Comparison of ENCODE assay signal across 9 mouse cellular contexts in genomic region chr8:70309311-70309710, GRCm38 (mm10). TPM values are rescaled to one million over a fixed set of nuclear protein-coding genes. Genes with fewer than 3 reads are reported as not detected.
DNase-seq lines count a peak whose midpoint lies in the region; ATAC-seq and TF ChIP-seq lines count a peak whose summit lies in the region.
"Had no signal": no experiment of that assay in that cellular context is flagged by ENCODE, and none has a peak within 500 bp of the region (broad histone marks: within the 10 kb centered on the region; RNA-seq: fewer than 3 reads in every experiment).

No protein-coding gene starts in this region.

- no peaks in the 10 kb centered on the region for H3K36me3 ChIP-seq in heart, adult 2 months (ENCODE audit: control insufficient read depth, insufficient read depth, low read length)
- peaks cover 68% of the 10 kb centered on the region for H3K36me3 ChIP-seq in small intestine, adult 2 months (ENCODE audit: control insufficient read depth, insufficient read depth, low read length)
- peaks cover 82% of the 10 kb centered on the region for H3K36me3 ChIP-seq in neural tube, embryonic 15.5 days

- intact Hi-C loops in heart, adult 2 months (cut with DNase I): no loop called here

- H3K27me3 ChIP-seq in heart, adult 2 months (ENCODE audit: control insufficient read depth, insufficient read depth, low read length): no peaks in the 10 kb centered on the region
- H3K27me3 ChIP-seq in small intestine, adult 2 months (ENCODE audit: control insufficient read depth, insufficient read depth, low read length): no peaks in the 10 kb centered on the region
- no peaks in the 10 kb centered on the region for H3K27me3 ChIP-seq in neural tube, embryonic 15.5 days (replicated peaks)
- H3K27me3 ChIP-seq: neural tube, embryonic 12.5 days had no signal

- no peak overlapping the region for H3K9ac ChIP-seq in heart, adult 2 months (ENCODE audit: low read depth, low read length)
- H3K9ac ChIP-seq in neural tube, embryonic 15.5 days (replicated peaks): no peak overlapping the region
- H3K9ac ChIP-seq: neural tube, embryonic 12.5 days had no signal

- 0 out of 2 replicates have a peak, but pooled peaks cover 2% of the 10 kb centered on the region for H3K4me1 ChIP-seq in heart, adult 2 months (ENCODE audit: control insufficient read depth, insufficient read depth, low read length)
- H3K4me1 ChIP-seq in small intestine, adult 2 months (ENCODE audit: control insufficient read depth, insufficient read depth, insufficient read length, low read length): no peaks in the 10 kb centered on the region
- H3K4me1 ChIP-seq in neural tube, embryonic 15.5 days: peaks cover 6% of the 10 kb centered on the region
- H3K4me1 ChIP-seq: neural tube, embryonic 12.5 days had no signal

- DNase-seq in heart, adult 2 months: no peak
- no peak for DNase-seq in heart, adult 8-10 months (ENCODE audit: low spot score)
- DNase-seq in right cerebral cortex, postnatal 4 days: peak; percentile 52
- no peak for DNase-seq in right cerebral cortex, adult 18-20 months
- peak; percentile 55 for DNase-seq in c-Kit-positive CD71-negative TER-119-negative erythroid progenitor cells, embryonic 14.5 days (ENCODE audit: low read depth)

- no peak overlapping the region for H3K4me3 ChIP-seq in heart, adult 2 months
- H3K4me3 ChIP-seq in small intestine, adult 2 months (ENCODE audit: low read depth, low read length): no peak overlapping the region
- H3K4me3 ChIP-seq in neural tube, embryonic 15.5 days (replicated peaks): no peak overlapping the region
- H3K4me3 ChIP-seq: neural tube, embryonic 12.5 days had no signal

- TF ChIP-seq POLR2A in heart, adult 2 months (IDR thresholded peaks at IDR 0.05; ENCODE audit: insufficient read depth, low read depth, low read length): no peak
- TF ChIP-seq POLR2A in small intestine, adult 2 months (IDR thresholded peaks at IDR 0.05; ENCODE audit: low read depth, low read length): no peak

- ATAC-seq in monocyte, adult 5-6 weeks (replicated peaks; ENCODE audit: insufficient number of reproducible peaks, low FRiP score, low TSS enrichment, poor library complexity, severe bottlenecking): no peak
- ATAC-seq in neural tube, embryonic 15.5 days (ENCODE audit: low FRiP score): no peak

- H3K9me3 ChIP-seq in neural tube, embryonic 15.5 days (replicated peaks): no peaks in the 10 kb centered on the region
- H3K9me3 ChIP-seq: neural tube, embryonic 12.5 days had no signal

- no peak for TF ChIP-seq EP300 in heart, adult 2 months (IDR thresholded peaks at IDR 0.05; ENCODE audit: insufficient read depth, low read depth, low read length)

- no peaks in the 10 kb centered on the region for H3K79me2 ChIP-seq in heart, adult 2 months (replicated peaks; ENCODE audit: control insufficient read depth, insufficient read depth, low read length)

- peak; percentile 67 for TF ChIP-seq CTCF in heart, adult 2 months (IDR thresholded peaks at IDR 0.05)
- TF ChIP-seq CTCF in small intestine, adult 2 months (IDR thresholded peaks at IDR 0.05; ENCODE audit: extremely low read depth, insufficient read length, insufficient replicate concordance, low read depth, low read length): peak; percentile 54; the same call in 1 of the 2 replicates

- H3K4me2 ChIP-seq in neural tube, embryonic 15.5 days: no peak overlapping the region
- H3K4me2 ChIP-seq: neural tube, embryonic 12.5 days had no signal

- WGBS in heart, adult 2 months: 38% methylated on average over 2 of the region's 2 CpGs
- 28% methylated on average over 2 of the region's 2 CpGs for WGBS in small intestine, adult 2 months
- WGBS in neural tube, embryonic 15.5 days: 33% methylated on average over 2 of the region's 2 CpGs

- H3K27ac ChIP-seq in heart, adult 2 months: no peak overlapping the region
- H3K27ac ChIP-seq in small intestine, adult 2 months (ENCODE audit: insufficient read depth, low read depth, low read length): no peak overlapping the region
- H3K27ac ChIP-seq in neural tube, embryonic 15.5 days (replicated peaks): no peak overlapping the region
- H3K27ac ChIP-seq: neural tube, embryonic 12.5 days had no signal

RNA-seq across cellular contexts. Expression of gene Cers1, which starts 6.3 kb away (rescaled TPM):
- total RNA-seq in heart, adult 2 months (2021): under 1 TPM; 0.34 to 0.64 TPM
- polyA plus RNA-seq in heart, adult 2 months (2012; rRNA removed): 0.97 and 1.2 TPM in 2 replicates
- total RNA-seq in heart, adult 8-10 months (2022): under 1 TPM; 0.14 to 0.53 (median 0.38) TPM
- 0.27 and 0.89 TPM in 2 replicates for polyA plus RNA-seq in small intestine, adult 2 months (2012; rRNA removed)
- not detected in 3 replicates for total RNA-seq in monocyte, adult 5-6 weeks (2017)
- 35.5 and 42.4 TPM in 2 replicates for polyA plus RNA-seq in neural tube, embryonic 15.5 days (2015; fragmentation: Nextera tagmentation; extraction: Ambion mirVana)

RNA-seq across cellular contexts. Expression of gene Cope, which starts 7.0 kb away (rescaled TPM):
- total RNA-seq in heart, adult 2 months (2021): 100 to 1,000 TPM; 147 to 155 TPM
- polyA plus RNA-seq in heart, adult 2 months (2012; rRNA removed): 193 and 209 TPM in 2 replicates
- total RNA-seq in heart, adult 8-10 months (2022): 100 to 1,000 TPM; 148 to 165 (median 161) TPM
- polyA plus RNA-seq in small intestine, adult 2 months (2012; rRNA removed): 466 and 753 TPM in 2 replicates
- 79.7 to 131 TPM (median 108 TPM) in 3 replicates for total RNA-seq in monocyte, adult 5-6 weeks (2017)
- polyA plus RNA-seq in neural tube, embryonic 15.5 days (2015; fragmentation: Nextera tagmentation; extraction: Ambion mirVana): 299 and 314 TPM in 2 replicates

RNA-seq across cellular contexts. Expression of gene Ddx49, which starts 7.0 kb away (rescaled TPM):
- 10 to 100 TPM; 21.6 to 26.4 TPM for total RNA-seq in heart, adult 2 months (2021)
- 24.3 and 27.1 TPM in 2 replicates for polyA plus RNA-seq in heart, adult 2 months (2012; rRNA removed)
- 10 to 100 TPM; 26.0 to 34.5 (median 31.9) TPM for total RNA-seq in heart, adult 8-10 months (2022)
- polyA plus RNA-seq in small intestine, adult 2 months (2012; rRNA removed): 31.7 and 49.4 TPM in 2 replicates
- total RNA-seq in monocyte, adult 5-6 weeks (2017): 74.6 to 94.0 TPM (median 75.3 TPM) in 3 replicates
- 42.2 and 46.7 TPM in 2 replicates for polyA plus RNA-seq in neural tube, embryonic 15.5 days (2015; fragmentation: Nextera tagmentation; extraction: Ambion mirVana)

RNA-seq across cellular contexts. Expression of gene Gdf1, which starts 20.3 kb away (rescaled TPM):
- not detected for total RNA-seq in heart, adult 2 months (2021)
- polyA plus RNA-seq in heart, adult 2 months (2012; rRNA removed): 0.14 TPM in 1 of 2 replicates, not detected in the other
- total RNA-seq in heart, adult 8-10 months (2022): under 1 TPM in 3 of 4 experiments, not detected in 1; 0.23 to 0.85 (median 0.41) TPM
- polyA plus RNA-seq in small intestine, adult 2 months (2012; rRNA removed): 1.1 and 1.6 TPM in 2 replicates
- not detected in 3 replicates for total RNA-seq in monocyte, adult 5-6 weeks (2017)
- 7.9 and 9.8 TPM in 2 replicates for polyA plus RNA-seq in neural tube, embryonic 15.5 days (2015; fragmentation: Nextera tagmentation; extraction: Ambion mirVana)

RNA-seq across cellular contexts. Expression of gene Homer3, which starts 26.7 kb away (rescaled TPM):
- total RNA-seq in heart, adult 2 months (2021): 1 to 10 TPM; 7.2 to 8.3 TPM
- 13.6 and 14.9 TPM in 2 replicates for polyA plus RNA-seq in heart, adult 2 months (2012; rRNA removed)
- 1 to 10 TPM; 7.8 to 9.1 (median 8.0) TPM for total RNA-seq in heart, adult 8-10 months (2022)
- polyA plus RNA-seq in small intestine, adult 2 months (2012; rRNA removed): 4.8 and 9.4 TPM in 2 replicates
- total RNA-seq in monocyte, adult 5-6 weeks (2017): 2.0 to 3.7 TPM (median 3.4 TPM) in 3 replicates
- 22.7 and 30.1 TPM in 2 replicates for polyA plus RNA-seq in neural tube, embryonic 15.5 days (2015; fragmentation: Nextera tagmentation; extraction: Ambion mirVana)

Comparison
In these comparisons a context has a peak if more than half of its experiments do, and no peak if none do; other contexts are left out.
1. DNase-seq: peak in right cerebral cortex, postnatal 4 days (single experiment) and c-Kit-positive CD71-negative TER-119-negative erythroid progenitor cells, embryonic 14.5 days (single experiment); none in heart, adult 2 months (0 of 2), heart, adult 8-10 months (single experiment) and right cerebral cortex, adult 18-20 months (single experiment).